Mouse (Mus musculus) embryo, embryonic 11 days (tissue): ENCODE results near the gene Asic2.
"Not testable (repeated sequence)": the region's sequence is repeated elsewhere in the genome, so short reads cannot be mapped to it uniquely, and the experiment has no call there.

Experiments used
- DNase-seq: peaks from one replicate; pipeline ENCODE4 v3.0.0-alpha.2; 2015

The Asic2 gene

GRCm38 (mm10) chr11:81411251-81411650, 557.0 kb downstream of the Asic2 start:
- no peak for DNase-seq

GRCm38 (mm10) chr11:81405951-81406350, 562.3 kb downstream of the Asic2 start:
- no peak for DNase-seq

- no peak for DNase-seq
These were observed 566.0 kb downstream of the Asic2 start for GRCm38 (mm10) chr11:81402263-81402662.

GRCm38 (mm10) chr11:81392855-81393254, 575.4 kb downstream of the Asic2 start:
- DNase-seq = no peak

- no peak for DNase-seq
These were observed 582.1 kb downstream of the Asic2 start for GRCm38 (mm10) chr11:81386185-81386584.

- no peak for DNase-seq
These were observed 582.7 kb downstream of the Asic2 start for GRCm38 (mm10) chr11:81385547-81385946.

- DNase-seq = peak; percentile 63
These were observed 593.4 kb downstream of the Asic2 start for GRCm38 (mm10) chr11:81374841-81375240.

- no peak for DNase-seq
These were observed 594.1 kb downstream of the Asic2 start for GRCm38 (mm10) chr11:81374003-81374710.

- DNase-seq = no peak
These were observed 596.7 kb downstream of the Asic2 start for GRCm38 (mm10) chr11:81371545-81371944.

GRCm38 (mm10) chr11:81370426-81370810, 597.8 kb downstream of the Asic2 start:
- DNase-seq = no peak

GRCm38 (mm10) chr11:81369497-81370425, 598.5 kb downstream of the Asic2 start:
- DNase-seq = peak; percentile 67

GRCm38 (mm10) chr11:81364442-81364841, 603.8 kb downstream of the Asic2 start:
- no peak for DNase-seq

- no peak for DNase-seq
These were observed 605.8 kb downstream of the Asic2 start for GRCm38 (mm10) chr11:81362461-81362860.

- no peak for DNase-seq
These were observed 607.2 kb downstream of the Asic2 start for GRCm38 (mm10) chr11:81361040-81361439.

GRCm38 (mm10) chr11:81350498-81350897, 617.8 kb downstream of the Asic2 start:
- not testable (repeated sequence) for DNase-seq

GRCm38 (mm10) chr11:81331977-81332376, 636.3 kb downstream of the Asic2 start:
- DNase-seq = no peak

GRCm38 (mm10) chr11:81330982-81331381, 637.3 kb downstream of the Asic2 start:
- no peak for DNase-seq

GRCm38 (mm10) chr11:81328088-81328487, 640.2 kb downstream of the Asic2 start:
- no peak for DNase-seq

- DNase-seq = no peak
These were observed 645.1 kb downstream of the Asic2 start for GRCm38 (mm10) chr11:81323146-81323545.

- DNase-seq = no peak
These were observed 645.8 kb downstream of the Asic2 start for GRCm38 (mm10) chr11:81322466-81322865.

GRCm38 (mm10) chr11:81290041-81290440, 678.2 kb downstream of the Asic2 start:
- peak; percentile 16 for DNase-seq

GRCm38 (mm10) chr11:81283185-81283584, 685.1 kb downstream of the Asic2 start:
- DNase-seq = no peak

GRCm38 (mm10) chr11:81280070-81280469, 688.2 kb downstream of the Asic2 start:
- DNase-seq = no peak

- no peak for DNase-seq
These were observed 690.9 kb downstream of the Asic2 start for GRCm38 (mm10) chr11:81277406-81277805.
